Mouse (Mus musculus) stomach, embryonic 16.5 days (tissue): ENCODE data around the gene Cpxm2. TPM values are rescaled to one million over a fixed set of nuclear protein-coding genes. Genes with fewer than 3 reads are reported as not detected.

Experiments
- ATAC-seq: fragments of 200-750 bp; cut with Nextera tagmentation; 2 replicates; pipeline ENCODE4 v1.8.0; 2017; ENCODE audit warnings: moderate number of reproducible peaks, moderate TSS enrichment; ENCODE audit not compliant: insufficient read depth, low FRiP score
- H3K27ac ChIP-seq: fragments of 300-500 bp; sonication (generic); 2 replicates; pipeline ENCODE4 v1.5.1; 2014; ENCODE audit warnings: low read length
- H3K27me3 ChIP-seq: fragments of 300-500 bp; sonication (generic); 2 replicates; pipeline ENCODE4 v1.6.1; 2014; ENCODE audit warnings: low read length, control low read depth, mixed read lengths; ENCODE audit not compliant: control insufficient read depth, insufficient read depth
- H3K36me3 ChIP-seq: fragments of 300-500 bp; sonication (generic); 2 replicates; pipeline ENCODE4 v1.6.1; 2014; ENCODE audit warnings: low read length; ENCODE audit not compliant: control insufficient read depth, insufficient read depth
- H3K4me1 ChIP-seq: fragments of 300-500 bp; sonication (generic); 2 replicates; pipeline ENCODE4 v1.6.1; 2014; ENCODE audit warnings: low read length, control low read depth, mixed read lengths; ENCODE audit not compliant: control insufficient read depth, insufficient read depth
- H3K4me2 ChIP-seq: fragments of 300-500 bp; sonication (generic); 2 replicates; pipeline ENCODE4 v1.6.1; 2014; ENCODE audit warnings: low read depth, low read length, mixed read lengths
- H3K4me3 ChIP-seq: fragments of 300-500 bp; sonication (generic); replicated peaks from 2 replicates; pipeline ENCODE4 v1.5.1; 2014; ENCODE audit warnings: mild to moderate bottlenecking, low read length
- H3K9ac ChIP-seq: fragments of 300-500 bp; sonication (generic); 2 replicates; pipeline ENCODE4 v1.6.1; 2014; ENCODE audit warnings: low read length
- H3K9me3 ChIP-seq: fragments of 300-500 bp; sonication (generic); replicated peaks from 2 replicates; pipeline ENCODE4 v1.6.1; 2016; ENCODE audit warnings: low read length, control low read depth; ENCODE audit not compliant: control insufficient read depth
- WGBS: fragments of 180-500 bp; shearing (Covaris S2); extraction: QIAGEN DNeasy Blood & Tissue Kit; methylation state at CpG from one replicate; pipeline ENCODE4 v1.1.7; 2014; 5-methylcytosine and 5-hydroxymethylcytosine counted together
- polyA plus RNA-seq: library from polyadenylated mRNA; unstranded; fragments of >200 nt; fragmentation: Nextera tagmentation; extraction: Ambion mirVana; gene quantifications from 2 replicates; pipeline ENCODE4 v1.2.1, GENCODE M21; 2015

The Cpxm2 gene
- polyA plus RNA-seq, 1 experiment from 2014 or later: 4.5 TPM

GRCm38 (mm10) chr7:132162254-132162653 is 7.7 kb upstream of the Cpxm2 start:
- H3K4me1 ChIP-seq: no peaks in the 10 kb centered on the region
- whole genome bisulfite sequencing: 75% methylated on average over 3 of the region's 3 CpGs
- no peak overlapping the region for H3K9ac ChIP-seq
- no peak overlapping the region for H3K4me2 ChIP-seq
- H3K27ac ChIP-seq: no peak overlapping the region
- ATAC-seq: no peak
- no peak overlapping the region for H3K4me3 ChIP-seq
- no peaks in the 10 kb centered on the region; the same call in 1 of the 2 replicates for H3K27me3 ChIP-seq
- H3K9me3 ChIP-seq: no peaks in the 10 kb centered on the region
- no peaks in the 10 kb centered on the region for H3K36me3 ChIP-seq

- Histone ChIP-seq H3K27ac (no peak overlapping the region), H3K36me3 (no peaks in the 10 kb centered on the region), H3K9ac (no peak overlapping the region), H3K27me3 (peaks cover 20% of the 10 kb centered on the region), H3K4me3 (no peak overlapping the region), H3K4me2 (no peak overlapping the region), H3K4me1 (peaks cover 3% of the 10 kb centered on the region), H3K9me3 (no peaks in the 10 kb centered on the region)
- no peak for ATAC-seq
- WGBS: 38% methylated on average over 9 of the region's 9 CpGs
These were observed 3.9 kb upstream of the Cpxm2 start for GRCm38 (mm10) chr7:132158321-132159025.

- peak overlapping the region; percentile 67; the same call in 1 of the 2 replicates for H3K4me2 ChIP-seq
- 55% methylated on average over 6 of the region's 6 CpGs for WGBS
- H3K27ac ChIP-seq: no peak overlapping the region
- ATAC-seq: no peak
- peaks cover 3% of the 10 kb centered on the region for H3K4me1 ChIP-seq
- H3K27me3 ChIP-seq: peaks cover 30% of the 10 kb centered on the region
- H3K9ac ChIP-seq: peak overlapping the region; percentile 63; the same call in 1 of the 2 replicates
- peak overlapping the region; percentile 46; the same call in 1 of the 2 replicates for H3K4me3 ChIP-seq
- H3K9me3 ChIP-seq: no peaks in the 10 kb centered on the region
- no peaks in the 10 kb centered on the region for H3K36me3 ChIP-seq
These were observed 803 bp downstream of the Cpxm2 start for GRCm38 (mm10) chr7:132153725-132154147.

GRCm38 (mm10) chr7:132145227-132145800 is 9.2 kb downstream of the Cpxm2 start:
- Histone ChIP-seq H3K9me3 (no peaks in the 10 kb centered on the region), H3K27me3 (no peaks in the 10 kb centered on the region), H3K4me1 (no peaks in the 10 kb centered on the region), H3K4me2 (no peak overlapping the region), H3K27ac (no peak overlapping the region), H3K9ac (no peak overlapping the region), H3K4me3 (no peak overlapping the region), H3K36me3 (no peaks in the 10 kb centered on the region)
- 67% methylated on average over 15 of the region's 15 CpGs for WGBS
- no peak for ATAC-seq

- H3K9ac ChIP-seq: no peak overlapping the region
- H3K4me3 ChIP-seq: no peak overlapping the region
- 81% methylated on average over 6 of the region's 6 CpGs for WGBS
- H3K27me3 ChIP-seq: no peaks in the 10 kb centered on the region
- H3K4me1 ChIP-seq: no peaks in the 10 kb centered on the region
- no peak overlapping the region for H3K27ac ChIP-seq
- H3K4me2 ChIP-seq: no peak overlapping the region
- no peaks in the 10 kb centered on the region for H3K36me3 ChIP-seq
- ATAC-seq: no peak
- peaks cover 4% of the 10 kb centered on the region; the same call in 1 of the 2 replicates for H3K9me3 ChIP-seq
These were observed 25.9 kb downstream of the Cpxm2 start for GRCm38 (mm10) chr7:132128687-132129086.

- Histone ChIP-seq H3K4me2 (no peak overlapping the region), H3K9me3 (no peaks in the 10 kb centered on the region), H3K36me3 (no peaks in the 10 kb centered on the region), H3K4me1 (no peaks in the 10 kb centered on the region), H3K27me3 (no peaks in the 10 kb centered on the region), H3K27ac (no peak overlapping the region), H3K4me3 (no peak overlapping the region), H3K9ac (no peak overlapping the region)
- no peak for ATAC-seq
- 72% methylated on average over 7 of the region's 7 CpGs for WGBS
These were observed 29.6 kb downstream of the Cpxm2 start for GRCm38 (mm10) chr7:132124948-132125347.

- no peaks in the 10 kb centered on the region for H3K9me3 ChIP-seq
- no peak overlapping the region for H3K4me3 ChIP-seq
- WGBS: 71% methylated on average over 7 of the region's 7 CpGs
- H3K27me3 ChIP-seq: no peaks in the 10 kb centered on the region
- no peak overlapping the region for H3K9ac ChIP-seq
- no peaks in the 10 kb centered on the region for H3K36me3 ChIP-seq
- no peak for ATAC-seq
- H3K4me1 ChIP-seq: no peaks in the 10 kb centered on the region
- H3K27ac ChIP-seq: no peak overlapping the region
- H3K4me2 ChIP-seq: no peak overlapping the region
These were observed 31.3 kb downstream of the Cpxm2 start for GRCm38 (mm10) chr7:132123211-132123610.

GRCm38 (mm10) chr7:132119817-132120216 is 34.7 kb downstream of the Cpxm2 start:
- H3K4me3 ChIP-seq: no peak overlapping the region
- no peaks in the 10 kb centered on the region for H3K4me1 ChIP-seq
- no peak overlapping the region for H3K9ac ChIP-seq
- no peaks in the 10 kb centered on the region for H3K9me3 ChIP-seq
- H3K4me2 ChIP-seq: no peak overlapping the region
- ATAC-seq: no peak
- no peaks in the 10 kb centered on the region for H3K36me3 ChIP-seq
- H3K27ac ChIP-seq: no peak overlapping the region
- 79% methylated on average over 4 of the region's 4 CpGs for WGBS
- no peaks in the 10 kb centered on the region for H3K27me3 ChIP-seq

- Histone ChIP-seq H3K36me3 (no peaks in the 10 kb centered on the region), H3K9ac (no peak overlapping the region), H3K9me3 (no peaks in the 10 kb centered on the region), H3K27me3 (no peaks in the 10 kb centered on the region), H3K27ac (no peak overlapping the region), H3K4me3 (no peak overlapping the region), H3K4me1 (no peaks in the 10 kb centered on the region), H3K4me2 (no peak overlapping the region)
- ATAC-seq: no peak
- WGBS: 71% methylated on average over 5 of the region's 5 CpGs
These were observed 42.8 kb downstream of the Cpxm2 start for GRCm38 (mm10) chr7:132111770-132112169.
